Mouse (Mus musculus) MEL-GATA-1-ER (cell line): ENCODE data around the gene Guca1a.
"Not testable (repeated sequence)": the region's sequence is repeated elsewhere in the genome, so short reads cannot be mapped to it uniquely, and the experiment has no call there.

Experiments used
- DNase-seq: peaks from one replicate; pipeline ENCODE4 v3.0.0-alpha.2; 2012; ENCODE audit warnings: low read depth; ENCODE audit errors: extremely low read depth

The Guca1a gene

GRCm38 (mm10) chr17:47400451-47400850 lies at the start of gene Guca1a:
Guca1a (minus strand) TSS chr17:47400584.
- no peak for DNase-seq

- no peak for DNase-seq
Measured at GRCm38 (mm10) chr17:47449432-47449831, 49.0 kb upstream of the Guca1a start.

GRCm38 (mm10) chr17:47448523-47449372 lies 48.4 kb upstream of the Guca1a start:
- DNase-seq, result no peak

GRCm38 (mm10) chr17:47446561-47446960 lies 46.2 kb upstream of the Guca1a start:
- DNase-seq, result no peak

- no peak for DNase-seq
Measured at GRCm38 (mm10) chr17:47446025-47446424, 45.6 kb upstream of the Guca1a start.

GRCm38 (mm10) chr17:47445518-47445917 lies 45.1 kb upstream of the Guca1a start:
- no peak for DNase-seq

GRCm38 (mm10) chr17:47444113-47444512 lies 43.7 kb upstream of the Guca1a start:
- no peak for DNase-seq

- DNase-seq, result no peak
Measured at GRCm38 (mm10) chr17:47442271-47442670, 41.9 kb upstream of the Guca1a start.

GRCm38 (mm10) chr17:47441296-47442051 lies 41.1 kb upstream of the Guca1a start:
- no peak for DNase-seq

- no peak for DNase-seq
Measured at GRCm38 (mm10) chr17:47440359-47440890, 40.0 kb upstream of the Guca1a start.

- no peak for DNase-seq
Measured at GRCm38 (mm10) chr17:47439396-47440028, 39.1 kb upstream of the Guca1a start.

GRCm38 (mm10) chr17:47438611-47439010 lies 38.2 kb upstream of the Guca1a start:
- no peak for DNase-seq

- no peak for DNase-seq
Measured at GRCm38 (mm10) chr17:47436907-47437547, 36.6 kb upstream of the Guca1a start, which contains the start of gene 1700001C19Rik. 1700001C19Rik (minus strand) TSS chr17:47437376.

- no peak for DNase-seq
Measured at GRCm38 (mm10) chr17:47436156-47436906, 35.9 kb upstream of the Guca1a start, which contains the start of gene AI661453. AI661453 (plus strand) TSS chr17:47436615.

- no peak for DNase-seq
Measured at GRCm38 (mm10) chr17:47430815-47431214, 30.4 kb upstream of the Guca1a start.

GRCm38 (mm10) chr17:47428831-47429304 lies 28.5 kb upstream of the Guca1a start:
- DNase-seq, result no peak

- DNase-seq, result no peak
Measured at GRCm38 (mm10) chr17:47427316-47427715, 26.9 kb upstream of the Guca1a start.

- DNase-seq, result no peak
Measured at GRCm38 (mm10) chr17:47424186-47424585, 23.8 kb upstream of the Guca1a start.

- not testable (repeated sequence) for DNase-seq
Measured at GRCm38 (mm10) chr17:47422616-47423015, 22.2 kb upstream of the Guca1a start.

- no peak for DNase-seq
Measured at GRCm38 (mm10) chr17:47421566-47421965, 21.2 kb upstream of the Guca1a start.
